Mouse (Mus musculus): Measurements from ENCODE around the gene Ces2a.

Gene Ces2a

GRCm38 (mm10) chr8:104733753-104734152 lies at the start of gene Ces2a:
Gene Ces2a, plus strand, starts transcription at chr8:104734003.
- no peak for DNase-seq (ENCODE audit: low spot score in 2 of 2)

GRCm38 (mm10) chr8:104688433-104688832 lies 45.4 kb upstream of the Ces2a start:
- no peak for DNase-seq (ENCODE audit: low spot score in 2 of 2)

- DNase-seq (ENCODE audit: low spot score in 2 of 2), result no peak
Measured at GRCm38 (mm10) chr8:104698556-104698955, 35.2 kb upstream of the Ces2a start.

GRCm38 (mm10) chr8:104701900-104702299 lies 31.9 kb upstream of the Ces2a start:
- no peak for DNase-seq (ENCODE audit: low spot score in 2 of 2)

GRCm38 (mm10) chr8:104721166-104721565 lies 12.6 kb upstream of the Ces2a start:
- DNase-seq (ENCODE audit: low spot score in 2 of 2), result no peak

GRCm38 (mm10) chr8:104731451-104731850 lies 2.4 kb upstream of the Ces2a start:
- DNase-seq (ENCODE audit: low spot score in 2 of 2), result no peak

- no peak for DNase-seq (ENCODE audit: low spot score in 2 of 2)
Measured at GRCm38 (mm10) chr8:104731969-104732368, 1.8 kb upstream of the Ces2a start.

GRCm38 (mm10) chr8:104742039-104742438 lies 8.2 kb downstream of the Ces2a start:
- no peak for DNase-seq (ENCODE audit: low spot score in 2 of 2)

- no peak for DNase-seq (ENCODE audit: low spot score in 2 of 2)
Measured at GRCm38 (mm10) chr8:104743410-104743809, 9.6 kb downstream of the Ces2a start.

- no peak for DNase-seq (ENCODE audit: low spot score in 2 of 2)
Measured at GRCm38 (mm10) chr8:104752818-104753217, 19.0 kb downstream of the Ces2a start.

- DNase-seq (ENCODE audit: low spot score in 2 of 2), result no peak
Measured at GRCm38 (mm10) chr8:104757621-104758020, 23.8 kb downstream of the Ces2a start.

GRCm38 (mm10) chr8:104758209-104758608 lies 24.4 kb downstream of the Ces2a start:
- DNase-seq (ENCODE audit: low spot score in 2 of 2), result peak in 1 of 2 experiments; percentile 8

- no peak for DNase-seq (ENCODE audit: low spot score in 2 of 2)
Measured at GRCm38 (mm10) chr8:104761126-104761525, 27.3 kb downstream of the Ces2a start.

GRCm38 (mm10) chr8:104766485-104766884 lies 32.7 kb downstream of the Ces2a start:
- no peak for DNase-seq (ENCODE audit: low spot score in 2 of 2)

GRCm38 (mm10) chr8:104770365-104770764 lies 36.6 kb downstream of the Ces2a start:
- DNase-seq (ENCODE audit: low spot score in 2 of 2), result no peak

- no peak for DNase-seq (ENCODE audit: low spot score in 2 of 2)
Measured at GRCm38 (mm10) chr8:104787049-104787448, 53.2 kb downstream of the Ces2a start.

GRCm38 (mm10) chr8:104788929-104789328 lies 55.1 kb downstream of the Ces2a start:
- no peak for DNase-seq (ENCODE audit: low spot score in 2 of 2)

GRCm38 (mm10) chr8:104789886-104790680 lies 56.3 kb downstream of the Ces2a start:
- no peak for DNase-seq (ENCODE audit: low spot score in 2 of 2)

Data from frontal cortex, postnatal 14 days (tissue).